Mouse (Mus musculus) myocyte (in vitro differentiated cells): Measurements from ENCODE around the gene Taf13.

Experiments
- MAX ChIP-seq: IDR thresholded peaks from one replicate; pipeline ENCODE4 v1.6.1; 2011; ENCODE audit warnings: low read depth, mild to moderate bottlenecking, control low read depth
- POLR2A ChIP-seq: IDR thresholded peaks from one replicate; pipeline ENCODE4 v1.6.1; 2011; ENCODE audit warnings: low read depth, mild to moderate bottlenecking, control low read depth, moderate library complexity; ENCODE audit not compliant: insufficient read length
- TCF12 ChIP-seq: IDR thresholded peaks from one replicate; pipeline ENCODE4 v1.6.1; 2011; ENCODE audit warnings: mild to moderate bottlenecking, control low read depth; ENCODE audit not compliant: poor library complexity, insufficient read depth, severe bottlenecking

GRCm38 (mm10) chr3:108608906-108609305 is 37.4 kb downstream of the Taf13 start:
- TF ChIP-seq TCF12 = no peak
- no peak for TF ChIP-seq POLR2A
- TF ChIP-seq MAX = no peak
